8 mouse cellular contexts compared by ENCODE assay signal in genomic region chr1:58794705-58795104, GRCm38 (mm10). TPM values are rescaled to one million over a fixed set of nuclear protein-coding genes. Genes with fewer than 3 reads are reported as not detected.
A peak's percentile ranks its signal among the peaks of the same experiment; 100 is the strongest.
DNase-seq lines count a peak whose midpoint lies in the region; ATAC-seq and TF ChIP-seq lines count a peak whose summit lies in the region.
"Had no signal": no experiment of that assay in that cellular context is flagged by ENCODE, and none has a peak within 500 bp of the region (broad histone marks: within the 10 kb centered on the region; RNA-seq: fewer than 3 reads in every experiment).

No protein-coding gene starts in this region.

- ATAC-seq in embryonic facial prominence, embryonic 14.5 days (ENCODE audit: low read depth), result no peak
- ATAC-seq in liver, embryonic 13.5 days (ENCODE audit: low read depth), result no peak
- ATAC-seq in midbrain, postnatal 0 days (ENCODE audit: low FRiP score), result no peak

- H3K27me3 ChIP-seq in kidney, adult 2 months (replicated peaks; ENCODE audit: control insufficient read depth, insufficient read depth, low read length), result no peaks in the 10 kb centered on the region
- no peaks in the 10 kb centered on the region for H3K27me3 ChIP-seq in MEL (ENCODE audit: control insufficient read depth in 1 of 2, insufficient read depth in 2 of 2, low read length in 2 of 2)
- H3K27me3 ChIP-seq in embryonic facial prominence, embryonic 14.5 days (replicated peaks; ENCODE audit: control insufficient read depth, insufficient read depth, low read length), result no peaks in the 10 kb centered on the region
- H3K27me3 ChIP-seq in liver, embryonic 13.5 days, result no peaks in the 10 kb centered on the region
- H3K27me3 ChIP-seq in midbrain, postnatal 0 days (ENCODE audit: insufficient read depth, low read length), result no peaks in the 10 kb centered on the region

- WGBS in kidney, adult 2 months, result 45% methylated on average over 2 of the region's 2 CpGs
- 45% methylated on average over 2 of the region's 2 CpGs for WGBS in embryonic facial prominence, embryonic 14.5 days
- 29% methylated on average over 2 of the region's 2 CpGs for WGBS in liver, embryonic 13.5 days (ENCODE audit: insufficient replicate concordance)
- WGBS in midbrain, postnatal 0 days, result 55% methylated on average over 2 of the region's 2 CpGs

- H3K9me3 ChIP-seq in MEL (replicated peaks; ENCODE audit: insufficient read depth, low read length), result no peaks in the 10 kb centered on the region
- 0 out of 2 replicates have a peak, but pooled peaks cover 4% of the 10 kb centered on the region for H3K9me3 ChIP-seq in embryonic facial prominence, embryonic 14.5 days (ENCODE audit: control insufficient read depth, low read length)
- H3K9me3 ChIP-seq in liver, embryonic 13.5 days (replicated peaks), result no peaks in the 10 kb centered on the region
- H3K9me3 ChIP-seq in midbrain, postnatal 0 days (ENCODE audit: low read length), result no peaks in the 10 kb centered on the region

- DNase-seq in kidney, adult 2 months, result no peak
- DNase-seq in kidney, adult 9 months, result no peak
- no peak for DNase-seq in MEL (ENCODE audit: low read depth, low spot score)
- DNase-seq in embryonic facial prominence, embryonic 14.5 days (ENCODE audit: low spot score), result no peak
- DNase-seq in liver, embryonic 13.5 days, result no peak
- DNase-seq in midbrain, postnatal 0 days (ENCODE audit: low spot score), result no peak
- DNase-seq in frontal cortex, postnatal 25 days (ENCODE audit: low spot score in 2 of 2), result no peak
- DNase-seq: cerebellum, adult 8-10 months had no signal

- TF ChIP-seq POLR2A in kidney, adult 2 months (IDR thresholded peaks at IDR 0.05; ENCODE audit: low read depth, low read length), result no peak
- no peak for TF ChIP-seq POLR2A in MEL (IDR thresholded peaks at IDR 0.05; ENCODE audit: control insufficient read depth in 1 of 2, insufficient read depth in 1 of 2, low read depth in 1 of 2, low read length in 2 of 2, poor library complexity in 1 of 2)

- H3K79me2 ChIP-seq in MEL (ENCODE audit: control insufficient read depth, insufficient read depth, low read length, poor library complexity), result peaks cover 23% of the 10 kb centered on the region

- TF ChIP-seq EP300 in MEL (IDR thresholded peaks at IDR 0.05; ENCODE audit: low read depth in 1 of 2, low read length in 2 of 2), result no peak

- peaks cover 10% of the 10 kb centered on the region; the same call in 1 of the 2 replicates for H3K4me1 ChIP-seq in kidney, adult 2 months (ENCODE audit: control insufficient read depth, insufficient read depth, low read length)
- peaks cover 0 to 9% of the 10 kb centered on the region in 2 experiments; a peak in 2 of 4 replicates for H3K4me1 ChIP-seq in MEL (ENCODE audit: control insufficient read depth in 1 of 2, insufficient read depth in 2 of 2, low read length in 2 of 2)
- H3K4me1 ChIP-seq in embryonic facial prominence, embryonic 14.5 days (ENCODE audit: control insufficient read depth, insufficient read depth, low read length), result peaks cover 11% of the 10 kb centered on the region
- H3K4me1 ChIP-seq in liver, embryonic 13.5 days (replicated peaks), result peaks cover 23% of the 10 kb centered on the region
- H3K4me1 ChIP-seq in midbrain, postnatal 0 days (ENCODE audit: insufficient read depth, low read length), result no peaks in the 10 kb centered on the region

- peak overlapping the region; percentile 86 for H3K4me3 ChIP-seq in kidney, adult 2 months (ENCODE audit: insufficient read depth, low read depth, low read length)
- H3K4me3 ChIP-seq in MEL (ENCODE audit: control insufficient read depth in 1 of 2, insufficient read depth in 1 of 2, low read depth in 2 of 2, low read length in 2 of 2), result peak overlapping the region; percentile 40 to 80; a peak in 3 of 4 replicates
- 0 out of 2 replicates have a peak overlapping the region, but pooled peaks have one; percentile 68 for H3K4me3 ChIP-seq in embryonic facial prominence, embryonic 14.5 days (ENCODE audit: low read depth, low read length)
- peak overlapping the region; percentile 77 for H3K4me3 ChIP-seq in liver, embryonic 13.5 days (replicated peaks)
- H3K4me3 ChIP-seq in midbrain, postnatal 0 days (ENCODE audit: low read depth, low read length), result no peak overlapping the region

- H3K27ac ChIP-seq in kidney, adult 2 months (ENCODE audit: insufficient read depth, low read depth, low read length), result peak overlapping the region; percentile 94
- peak overlapping the region; percentile 89 for H3K27ac ChIP-seq in MEL (ENCODE audit: control insufficient read depth, low read depth, low read length)
- H3K27ac ChIP-seq in embryonic facial prominence, embryonic 14.5 days (replicated peaks; ENCODE audit: low read depth, low read length), result peak overlapping the region; percentile 84; the same call in 1 of the 2 replicates
- peak overlapping the region; percentile 76; the same call in 1 of the 2 replicates for H3K27ac ChIP-seq in liver, embryonic 13.5 days
- H3K27ac ChIP-seq in midbrain, postnatal 0 days (ENCODE audit: low read depth, low read length), result no peak overlapping the region

- no peak for TF ChIP-seq CTCF in kidney, adult 2 months (conservative IDR thresholded peaks at IDR 0.05; ENCODE audit: insufficient read depth, insufficient read length, low read depth, low read length)
- no peak for TF ChIP-seq CTCF in MEL (IDR thresholded peaks at IDR 0.05 in 2 of 3, conservative IDR thresholded peaks at IDR 0.05 in 1 of 3; ENCODE audit: control insufficient read depth in 1 of 3, insufficient read depth in 1 of 3, low read depth in 2 of 3, low read length in 3 of 3, poor library complexity in 1 of 3, severe bottlenecking in 1 of 3)
- TF ChIP-seq CTCF in midbrain, postnatal 0 days (IDR thresholded peaks at IDR 0.05), result no peak

- no peak for TF ChIP-seq RAD21 in MEL (IDR thresholded peaks at IDR 0.05; ENCODE audit: low read depth, low read length)

- peak overlapping the region; percentile 88 for H3K9ac ChIP-seq in MEL (ENCODE audit: control insufficient read depth, low read depth, low read length, poor library complexity, severe bottlenecking)
- H3K9ac ChIP-seq in embryonic facial prominence, embryonic 14.5 days (ENCODE audit: low read depth, low read length), result 0 out of 2 replicates have a peak overlapping the region, but pooled peaks have one; percentile 86
- H3K9ac ChIP-seq in liver, embryonic 13.5 days, result peak overlapping the region; percentile 86
- H3K9ac ChIP-seq in midbrain, postnatal 0 days (replicated peaks; ENCODE audit: low read length, poor library complexity, severe bottlenecking), result no peak overlapping the region

- peak overlapping the region; percentile 87 for H3K4me2 ChIP-seq in embryonic facial prominence, embryonic 14.5 days (ENCODE audit: low read depth, low read length)
- peak overlapping the region; percentile 89 for H3K4me2 ChIP-seq in liver, embryonic 13.5 days
- H3K4me2 ChIP-seq in midbrain, postnatal 0 days (ENCODE audit: low read depth, low read length, poor library complexity, severe bottlenecking), result no peak overlapping the region

- no peaks in the 10 kb centered on the region for H3K36me3 ChIP-seq in kidney, adult 2 months (ENCODE audit: control insufficient read depth, insufficient read depth, low read length)
- H3K36me3 ChIP-seq in MEL (ENCODE audit: control insufficient read depth in 1 of 2, insufficient read depth in 2 of 2, low read length in 2 of 2), result peaks cover 0 to 14% of the 10 kb centered on the region in 2 experiments; a peak in 2 of 4 replicates
- H3K36me3 ChIP-seq in embryonic facial prominence, embryonic 14.5 days (ENCODE audit: control insufficient read depth, insufficient read depth, low read length), result peaks cover 3% of the 10 kb centered on the region; the same call in 1 of the 2 replicates
- peaks cover 8% of the 10 kb centered on the region for H3K36me3 ChIP-seq in liver, embryonic 13.5 days
- H3K36me3 ChIP-seq in midbrain, postnatal 0 days (ENCODE audit: insufficient read depth, low read length), result no peaks in the 10 kb centered on the region

TF ChIP-seq in MEL, 35 proteins besides CTCF, POLR2A, EP300 and RAD21:
- no peak for TF ChIP-seq ZKSCAN1 (IDR thresholded peaks at IDR 0.05; ENCODE audit: low read depth, low read length)
- TF ChIP-seq TBP (IDR thresholded peaks at IDR 0.05; ENCODE audit: low read depth, low read length), result no peak
- TF ChIP-seq ZC3H11A (IDR thresholded peaks at IDR 0.05; ENCODE audit: low read depth, low read length), result no peak
- peak; percentile 64; the same call in 1 of the 2 replicates for TF ChIP-seq ZNF384 (IDR thresholded peaks at IDR 0.05; ENCODE audit: low read depth, low read length)
- TF ChIP-seq GABPA (IDR thresholded peaks at IDR 0.05; ENCODE audit: low read depth, low read length), result no peak

RNA-seq across cellular contexts. Expression of gene Casp8, which starts 0.5 kb away (rescaled TPM):
- 5.5 and 6.9 TPM in 2 replicates for polyA plus RNA-seq in kidney, adult 2 months (2012; rRNA removed)
- 15.1 and 15.2 TPM in 2 replicates for total RNA-seq in MEL (2012; rRNA removed)
- polyA plus RNA-seq in MEL (2012; ENCODE audit: insufficient read depth in 1 of 2, insufficient read length in 2 of 2, low read depth in 1 of 2, low replicate concordance in 2 of 2, missing spikeins in 1 of 2), result 10 to 100 TPM in 1 of 2 experiments, not detected in 1; 17.5 TPM
- polyA plus RNA-seq in embryonic facial prominence, embryonic 14.5 days (2014; fragmentation: Nextera tagmentation; extraction: Ambion mirVana), result 23.3 and 24.2 TPM in 2 replicates
- polyA plus RNA-seq in liver, embryonic 13.5 days (2015; fragmentation: Nextera tagmentation; extraction: Ambion mirVana), result 15.4 and 18.0 TPM in 2 replicates
- 2.2 and 2.5 TPM in 2 replicates for total RNA-seq in midbrain, postnatal 0 days (2014; rRNA removed)
- 3.5 and 4.3 TPM in 2 replicates for polyA plus RNA-seq in midbrain, postnatal 0 days (2015; fragmentation: Nextera tagmentation; extraction: Ambion mirVana)
